Mouse (Mus musculus) stomach, postnatal 0 days (tissue): Measurements from ENCODE around the gene Lipc. TPM values are rescaled to one million over a fixed set of nuclear protein-coding genes. Genes with fewer than 3 reads are reported as not detected.

ENCODE experiments used
- ATAC-seq: fragments of 200-750 bp; cut with Nextera tagmentation; 2 replicates; pipeline ENCODE4 v1.8.0; 2017; ENCODE audit not compliant: low FRiP score, low TSS enrichment
- DNase-seq: peaks from one replicate; pipeline ENCODE4 v3.0.0-alpha.2; 2016; ENCODE audit warnings: low spot score
- H3K27ac ChIP-seq: fragments of 300-500 bp; sonication (generic); replicated peaks from 2 replicates; pipeline ENCODE4 v1.5.1; 2014; ENCODE audit warnings: mild to moderate bottlenecking, control low read depth
- H3K27me3 ChIP-seq: fragments of 300-500 bp; sonication (generic); 2 replicates; pipeline ENCODE4 v1.6.1; 2014; ENCODE audit warnings: low read length; ENCODE audit not compliant: control insufficient read depth, insufficient read depth
- H3K36me3 ChIP-seq: fragments of 300-500 bp; sonication (generic); 2 replicates; pipeline ENCODE4 v1.6.1; 2014; ENCODE audit warnings: low read length, mixed read lengths; ENCODE audit not compliant: control insufficient read depth, insufficient read depth
- H3K4me1 ChIP-seq: fragments of 300-500 bp; sonication (generic); replicated peaks from 2 replicates; pipeline ENCODE4 v1.6.1; 2014; ENCODE audit warnings: antibody characterized with exemption; ENCODE audit not compliant: control insufficient read depth, insufficient read depth
- H3K4me2 ChIP-seq: fragments of 300-500 bp; sonication (generic); replicated peaks from 2 replicates; pipeline ENCODE4 v1.6.1; 2014; ENCODE audit warnings: low read depth, mild to moderate bottlenecking, control low read depth, moderate library complexity
- H3K4me3 ChIP-seq: fragments of 300-500 bp; sonication (generic); 2 replicates; pipeline ENCODE4 v1.5.1; 2014; ENCODE audit warnings: low read depth, low read length, control low read depth
- H3K9ac ChIP-seq: fragments of 300-500 bp; sonication (generic); 2 replicates; pipeline ENCODE4 v1.6.1; 2014; ENCODE audit warnings: mild to moderate bottlenecking, low read length, control low read depth, mixed read lengths
- H3K9me3 ChIP-seq: fragments of 300-500 bp; sonication (generic); 2 replicates; pipeline ENCODE4 v1.6.1; 2016; ENCODE audit warnings: low read length; ENCODE audit not compliant: control insufficient read depth
- CTCF ChIP-seq: IDR thresholded peaks from 2 replicates; pipeline ENCODE4 v1.5.1; 2016; ENCODE audit warnings: antibody characterized with exemption, low read depth, mild to moderate bottlenecking, moderate library complexity
- EP300 ChIP-seq: optimal IDR thresholded peaks from 2 replicates; pipeline ENCODE3; 2016; ENCODE audit warnings: antibody characterized with exemption
- WGBS: fragments of 180-500 bp; shearing (Covaris S2); extraction: QIAGEN DNeasy Blood & Tissue Kit; methylation state at CpG from one replicate; pipeline ENCODE4 v1.1.7; 2014; 5-methylcytosine and 5-hydroxymethylcytosine counted together
- polyA plus RNA-seq: library from polyadenylated mRNA; unstranded; fragments of >200 nt; fragmentation: Nextera tagmentation; extraction: Ambion mirVana; gene quantifications from 2 replicates; pipeline ENCODE4 v1.2.1, GENCODE M21; 2015

Gene Lipc
- polyA plus RNA-seq, 1 experiment from 2014 or later = 1.2 TPM

- no peak for ATAC-seq
- DNase-seq = no peak
- TF ChIP-seq EP300 = no peak
- no peak for TF ChIP-seq CTCF
- Histone ChIP-seq H3K4me1 (peaks cover 10% of the 10 kb centered on the region), H3K4me3 (no peak overlapping the region), H3K9ac (no peak overlapping the region), H3K9me3 (no peaks in the 10 kb centered on the region), H3K4me2 (no peak overlapping the region), H3K27me3 (no peaks in the 10 kb centered on the region), H3K27ac (0 out of 2 replicates have a peak overlapping the region, but pooled peaks have one; percentile 35), H3K36me3 (no peaks in the 10 kb centered on the region)
- WGBS = 75% methylated on average over 10 of the region's 10 CpGs
These were observed 113.7 kb downstream of the Lipc start for GRCm38 (mm10) chr9:70838132-70838911.

- Histone ChIP-seq H3K36me3 (no peaks in the 10 kb centered on the region), H3K4me2 (no peak overlapping the region), H3K9me3 (no peaks in the 10 kb centered on the region), H3K9ac (no peak overlapping the region), H3K27ac (peak overlapping the region; percentile 90), H3K4me1 (no peaks in the 10 kb centered on the region; the same call in 1 of the 2 replicates), H3K4me3 (no peak overlapping the region), H3K27me3 (no peaks in the 10 kb centered on the region)
- 19% methylated on average over 4 of the region's 4 CpGs for WGBS
- ATAC-seq (peak; percentile 93), DNase-seq (peak; percentile 99)
- TF ChIP-seq EP300 (peak; percentile 72), CTCF (no peak)
These were observed 117.3 kb downstream of the Lipc start for GRCm38 (mm10) chr9:70834730-70835154.

- ATAC-seq = no peak; the same call in 1 of the 2 replicates
- H3K4me2 ChIP-seq = no peak overlapping the region
- 76% methylated on average over 3 of the region's 3 CpGs for WGBS
These were observed 117.8 kb downstream of the Lipc start for GRCm38 (mm10) chr9:70834217-70834616.

GRCm38 (mm10) chr9:70833111-70833908 lies 118.7 kb downstream of the Lipc start:
- H3K27ac ChIP-seq = peak overlapping the region; percentile 90
- TF ChIP-seq CTCF (no peak), EP300 (no peak)
- no peak for DNase-seq

More at GRCm38 (mm10) chr9:70834217-70834616, 117.8 kb downstream of the Lipc start:
- Histone ChIP-seq H3K9me3 (no peaks in the 10 kb centered on the region), H3K4me3 (no peak overlapping the region), H3K36me3 (no peaks in the 10 kb centered on the region), H3K27me3 (no peaks in the 10 kb centered on the region), H3K4me1 (no peaks in the 10 kb centered on the region; the same call in 1 of the 2 replicates), H3K9ac (no peak overlapping the region), H3K27ac (peak overlapping the region; percentile 90)
- no peak for TF ChIP-seq EP300
- TF ChIP-seq CTCF = no peak
- DNase-seq = no peak

GRCm38 (mm10) chr9:70832231-70832630 lies 119.8 kb downstream of the Lipc start:
- H3K9me3 ChIP-seq = no peaks in the 10 kb centered on the region
- no peak for ATAC-seq
- H3K9ac ChIP-seq = no peak overlapping the region
- TF ChIP-seq EP300 (no peak), CTCF (no peak)
- no peaks in the 10 kb centered on the region for H3K27me3 ChIP-seq
- no peak overlapping the region for H3K4me3 ChIP-seq
- no peaks in the 10 kb centered on the region; the same call in 1 of the 2 replicates for H3K4me1 ChIP-seq
- DNase-seq = no peak
- WGBS = 70% methylated on average over 7 of the region's 7 CpGs
- no peaks in the 10 kb centered on the region for H3K36me3 ChIP-seq
- no peak overlapping the region; the same call in 1 of the 2 replicates for H3K27ac ChIP-seq
- H3K4me2 ChIP-seq = no peak overlapping the region

More at GRCm38 (mm10) chr9:70833111-70833908, 118.7 kb downstream of the Lipc start:
- Histone ChIP-seq H3K36me3 (no peaks in the 10 kb centered on the region), H3K4me1 (no peaks in the 10 kb centered on the region; the same call in 1 of the 2 replicates), H3K9me3 (no peaks in the 10 kb centered on the region), H3K27me3 (no peaks in the 10 kb centered on the region), H3K9ac (no peak overlapping the region), H3K4me3 (no peak overlapping the region), H3K4me2 (no peak overlapping the region)
- 76% methylated on average over 6 of the region's 6 CpGs for WGBS
- ATAC-seq = no peak
